Mouse (Mus musculus) B cell, adult (primary cell): Measurements from ENCODE around the gene Sprr2e. TPM values are rescaled to one million over a fixed set of nuclear protein-coding genes. Genes with fewer than 3 reads are reported as not detected.

ENCODE experiments used
- total RNA-seq: library from RNA; stranded (reverse); gene quantifications from 4 replicates; pipeline ENCODE4 v1.2.4, GENCODE M21; 2023; ENCODE audit not compliant: inconsistent age

The Sprr2e gene
- not detected in 4 replicates for total RNA-seq

GRCm38 (mm10) chr3:92351843-92352242, at the start of gene Sprr2e:
TSS of gene Sprr2e (plus strand) at chr3:92352143.

DNA sequence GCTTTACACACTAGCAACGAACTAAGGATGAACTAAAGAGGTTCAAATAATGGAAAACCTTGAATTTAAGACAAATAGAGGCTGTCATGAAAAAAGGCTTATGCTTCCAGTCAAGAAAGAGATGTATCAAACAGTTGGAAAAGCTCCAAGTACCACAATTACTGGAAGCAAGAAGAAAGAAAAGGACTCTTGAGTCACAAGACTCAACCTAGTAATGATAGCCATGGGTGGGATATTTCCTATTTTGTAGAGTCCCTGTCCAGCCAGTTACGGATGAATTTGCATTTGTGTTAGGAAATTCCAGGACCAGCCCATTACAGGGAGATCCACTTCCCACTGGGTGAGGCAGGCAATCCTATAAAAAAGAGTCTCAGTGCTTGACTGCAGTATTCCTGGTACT, 35.6 kb upstream of the Sprr2e start, which contains the start of gene Sprr2b:
TSS of gene Sprr2b (plus strand) at position 301 of the 400 bp plus-strand sequence.

DNA sequence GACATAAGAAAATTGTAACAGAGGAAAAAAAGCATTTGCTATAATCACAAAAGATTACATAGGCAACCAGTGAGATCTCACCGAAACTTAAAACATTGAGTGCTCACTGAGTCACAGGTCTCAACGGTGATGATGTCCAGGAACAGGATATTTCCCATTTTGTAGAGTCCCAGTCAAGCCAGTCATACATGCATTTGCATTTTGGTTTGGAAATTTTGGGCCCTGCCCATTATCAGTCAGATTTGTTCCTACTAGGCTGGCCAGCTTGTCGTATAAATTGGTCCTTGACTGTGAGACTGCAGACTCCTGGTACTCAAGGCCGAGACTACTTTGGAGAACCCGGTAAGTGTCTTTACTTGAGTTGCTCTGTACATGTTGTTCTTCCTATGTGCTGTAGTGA, 13.1 kb upstream of the Sprr2e start, which contains the start of gene Sprr2d:
TSS of gene Sprr2d (plus strand) at position 301 of the 400 bp plus-strand sequence.

DNA sequence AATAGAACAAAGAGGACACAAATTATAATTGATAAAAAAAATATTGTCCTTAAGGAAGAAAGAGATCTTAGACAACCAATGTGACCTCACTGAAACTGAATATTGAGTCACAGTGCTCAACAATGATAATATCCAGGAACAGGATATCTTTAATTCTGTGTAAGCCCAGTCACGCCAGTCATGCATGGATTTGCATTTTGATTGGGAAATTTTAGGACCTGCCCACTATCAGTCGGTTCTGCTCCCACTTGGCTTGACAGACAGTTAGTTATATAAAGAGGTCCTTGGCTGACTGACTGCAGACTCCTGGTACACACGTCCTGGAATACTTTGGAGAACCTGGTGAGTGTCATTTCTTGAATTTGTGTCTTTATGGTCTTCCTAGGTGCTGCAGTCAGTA, 12.9 kb downstream of the Sprr2e start, which contains the start of gene Sprr2f:
TSS of gene Sprr2f (plus strand) at position 301 of the 400 bp plus-strand sequence.

GRCm38 (mm10) chr3:92385385-92385784, 33.4 kb downstream of the Sprr2e start, which contains the start of gene Sprr2h:
TSS of gene Sprr2h (plus strand) at chr3:92385685.

Other genes with a start within 250 kb of the Sprr2e start
- gene Prr9, start 228.2 kb upstream of the Sprr2e start, total RNA-seq, result not detected in 4 replicates
- not detected in 4 replicates for gene Lelp1, start 209.4 kb upstream of the Sprr2e start, total RNA-seq
- gene Sprr2a1, start 136.3 kb upstream of the Sprr2e start, total RNA-seq, result not detected in 4 replicates
- gene Sprr2a2, start 136.2 kb upstream of the Sprr2e start, total RNA-seq, result not detected in 4 replicates
- gene Sprr2a3, start 66.7 kb upstream of the Sprr2e start, total RNA-seq, result not detected in 4 replicates
- gene Sprr2b, start 35.5 kb upstream of the Sprr2e start, total RNA-seq, result not detected in 4 replicates
- not detected in 4 replicates for gene Sprr2d, start 13.0 kb upstream of the Sprr2e start, total RNA-seq
- not detected in 4 replicates for gene Sprr2f, start 13.0 kb downstream of the Sprr2e start, total RNA-seq
- not detected in 4 replicates for gene Sprr2h, start 33.5 kb downstream of the Sprr2e start, total RNA-seq
- not detected in 4 replicates for gene Sprr2i, start 55.8 kb downstream of the Sprr2e start, total RNA-seq
- gene Sprr2j-ps, start 65.9 kb downstream of the Sprr2e start, total RNA-seq, result not detected in 4 replicates
- 0.77 to 2.1 TPM in 2 of 4 replicates, not detected in the others for gene Gm9774, start 77.3 kb downstream of the Sprr2e start, total RNA-seq
- gene Sprr2k, start 80.4 kb downstream of the Sprr2e start, total RNA-seq, result not detected in 4 replicates
- not detected in 4 replicates for gene Sprr1b, start 86.6 kb downstream of the Sprr2e start, total RNA-seq
- not detected in 4 replicates for gene Sprr3, start 106.6 kb downstream of the Sprr2e start, total RNA-seq
- gene Sprr1a, start 133.8 kb downstream of the Sprr2e start, total RNA-seq, result not detected in 4 replicates
- not detected in 4 replicates for gene Sprr4, start 148.3 kb downstream of the Sprr2e start, total RNA-seq
- gene 2310046K23Rik, start 182.4 kb downstream of the Sprr2e start, total RNA-seq, result not detected in 4 replicates
- not detected in 4 replicates for gene Ivl, start 221.6 kb downstream of the Sprr2e start, total RNA-seq
- not detected in 4 replicates for gene Smcp, start 236.9 kb downstream of the Sprr2e start, total RNA-seq